Mouse (Mus musculus) cerebellum, adult 2 months (tissue): ENCODE results near the gene Ldlrad2.

Experiments used
- CTCF ChIP-seq: fragments of 200-500 bp; IDR thresholded peaks from 2 replicates; pipeline ENCODE4 v1.5.1; 2011; ENCODE audit warnings: low read depth, mild to moderate bottlenecking, control low read depth, low read length, moderate library complexity, borderline replicate concordance; ENCODE audit not compliant: insufficient read depth
- POLR2A ChIP-seq: fragments of 200-500 bp; IDR thresholded peaks from 2 replicates; pipeline ENCODE4 v1.6.1; 2011; ENCODE audit warnings: low read length, control low read depth, borderline replicate concordance; ENCODE audit not compliant: insufficient read depth

DNA sequence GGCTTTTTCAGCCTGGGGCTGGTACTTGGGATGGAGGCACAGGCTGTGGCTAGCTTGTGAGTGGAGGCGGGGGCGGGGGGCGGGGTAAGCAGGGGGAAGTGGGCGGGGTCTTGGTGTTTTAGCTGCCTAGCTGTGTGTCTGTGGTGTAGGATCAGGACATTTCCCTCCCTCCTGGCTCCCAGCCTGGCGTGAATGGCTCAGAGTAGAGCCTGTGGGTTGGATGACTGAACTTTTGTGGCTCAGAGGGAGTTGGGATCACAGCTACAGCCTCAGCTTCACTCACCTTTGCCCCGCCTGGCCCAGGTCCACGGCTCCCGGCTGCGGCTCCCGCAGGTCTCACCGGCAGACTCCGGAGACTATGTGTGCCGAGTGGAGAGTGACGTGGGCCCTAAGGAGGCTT is 34.0 kb downstream of the Ldlrad2 start:
- TF ChIP-seq POLR2A = no peak
- TF ChIP-seq CTCF = no peak
